In the genomic region with DNA sequence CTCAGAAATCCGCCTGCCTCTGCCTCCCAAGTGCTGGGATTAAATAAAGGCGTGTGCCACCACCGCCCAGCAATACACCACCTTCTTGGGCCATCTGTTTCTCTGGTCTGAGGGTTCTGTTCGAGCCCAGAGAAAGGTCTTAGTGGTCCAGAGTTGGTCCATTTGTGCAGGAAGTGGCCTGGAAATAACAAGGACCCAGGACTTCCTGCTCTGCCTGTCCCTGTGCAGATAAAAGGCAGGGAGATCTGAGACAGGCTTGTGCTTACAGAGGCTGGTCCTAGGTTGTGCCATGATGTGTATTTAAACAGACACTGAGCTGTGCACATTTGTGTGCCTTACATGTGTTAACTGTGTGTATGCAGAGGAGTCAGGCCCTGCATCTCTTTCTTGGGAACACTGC, we compare ENCODE assay signal across 27 mouse cellular contexts. TPM values are rescaled to one million over a fixed set of nuclear protein-coding genes. Genes with fewer than 3 reads are reported as not detected.
DNase-seq lines count a peak whose midpoint lies in the region.
"Had no signal": no experiment of that assay in that cellular context is flagged by ENCODE, and none has a peak within 500 bp of the region (broad histone marks: within the 10 kb centered on the region; RNA-seq: fewer than 3 reads in every experiment).

No protein-coding gene starts in this region.

- no peaks in the 10 kb centered on the region for H3K9me3 ChIP-seq in heart, embryonic 10.5 days
- no peaks in the 10 kb centered on the region for H3K9me3 ChIP-seq in embryonic facial prominence, embryonic 10.5 days
- H3K9me3 ChIP-seq in limb, embryonic 10.5 days (replicated peaks) = no peaks in the 10 kb centered on the region
- H3K9me3 ChIP-seq: forebrain, embryonic 12.5 days; G1E had no signal

- H3K4me1 ChIP-seq in heart, embryonic 10.5 days = peaks cover 60% of the 10 kb centered on the region
- H3K4me1 ChIP-seq in embryonic facial prominence, embryonic 10.5 days = peaks cover 63% of the 10 kb centered on the region
- H3K4me1 ChIP-seq in limb, embryonic 10.5 days = peaks cover 56% of the 10 kb centered on the region

- no peaks in the 10 kb centered on the region for H3K36me3 ChIP-seq in heart, embryonic 10.5 days
- no peaks in the 10 kb centered on the region for H3K36me3 ChIP-seq in embryonic facial prominence, embryonic 10.5 days (replicated peaks)
- H3K36me3 ChIP-seq in limb, embryonic 10.5 days = no peaks in the 10 kb centered on the region
- H3K36me3 ChIP-seq: forebrain, embryonic 12.5 days; G1E had no signal

- no peak for DNase-seq in heart, embryonic 10.5 days (ENCODE audit: low spot score)
- DNase-seq in heart, adult 18-20 months = no peak
- DNase-seq in 416B (ENCODE audit: low read depth) = peak; percentile 56
- DNase-seq in embryonic facial prominence, embryonic 10.5 days (ENCODE audit: low spot score) = no peak
- DNase-seq in limb, embryonic 10.5 days (ENCODE audit: low spot score) = no peak
- DNase-seq in left cerebral cortex, postnatal 25 days (ENCODE audit: low spot score in 2 of 2) = no peak
- DNase-seq in gastrocnemius, postnatal 10 days = no peak
- DNase-seq: adrenal gland, adult 8-10 months; adrenal gland, postnatal 14 days; adrenal gland, postnatal 36 days; B cell, adult 2 months; cerebellum, adult 11-12 months; cerebellum, adult 2 months; cerebellum, adult 9-10 months; cerebellum, postnatal 10 days; cerebellum, postnatal 25 days; forebrain, postnatal 0 days had no signal

- H3K27ac ChIP-seq in heart, embryonic 10.5 days = peak overlapping the region; percentile 52; the same call in 1 of the 2 replicates
- peak overlapping the region; percentile 36 for H3K27ac ChIP-seq in embryonic facial prominence, embryonic 10.5 days (replicated peaks)
- peak overlapping the region; percentile 38 for H3K27ac ChIP-seq in limb, embryonic 10.5 days
- H3K27ac ChIP-seq: forebrain, embryonic 12.5 days had no signal

- H3K27me3 ChIP-seq in heart, embryonic 10.5 days (ENCODE audit: insufficient read depth, poor library complexity, severe bottlenecking) = no peaks in the 10 kb centered on the region
- 0 out of 2 replicates have a peak, but pooled peaks cover 4% of the 10 kb centered on the region for H3K27me3 ChIP-seq in embryonic facial prominence, embryonic 10.5 days (replicated peaks; ENCODE audit: low read depth, poor library complexity, severe bottlenecking)
- no peaks in the 10 kb centered on the region for H3K27me3 ChIP-seq in limb, embryonic 10.5 days (ENCODE audit: low read depth, poor library complexity, severe bottlenecking)
- H3K27me3 ChIP-seq: CH12.LX, Patski had no signal

- no peak overlapping the region for H3K4me3 ChIP-seq in heart, embryonic 10.5 days
- H3K4me3 ChIP-seq in embryonic facial prominence, embryonic 10.5 days = no peak overlapping the region
- H3K4me3 ChIP-seq in limb, embryonic 10.5 days = no peak overlapping the region
- H3K4me3 ChIP-seq: forebrain, embryonic 12.5 days had no signal

- 73% methylated on average over 4 of the region's 4 CpGs for WGBS in heart, embryonic 10.5 days
- WGBS in embryonic facial prominence, embryonic 10.5 days = 81% methylated on average over 4 of the region's 4 CpGs
- 84% methylated on average over 4 of the region's 4 CpGs for WGBS in limb, embryonic 10.5 days

- intact Hi-C loops in left cerebral cortex, postnatal 25 days (cut with DNase I) = no loop called here

RNA-seq across cellular contexts. Expression of gene Prss38, which starts 13.3 kb away (rescaled TPM):
- polyA plus RNA-seq in heart, embryonic 10.5 days (2016; fragmentation: Nextera tagmentation; extraction: Ambion mirVana) = not detected in 2 replicates
- total RNA-seq in heart, adult 18-20 months (2021) = not detected
- not detected in 2 replicates for polyA plus RNA-seq in embryonic facial prominence, embryonic 10.5 days (2016; fragmentation: Nextera tagmentation; extraction: Ambion mirVana)
- not detected in 2 replicates for polyA plus RNA-seq in limb, embryonic 10.5 days (2016; fragmentation: Nextera tagmentation; extraction: Ambion mirVana)
- total RNA-seq in left cerebral cortex, postnatal 25 days (2021) = not detected
- total RNA-seq in gastrocnemius, postnatal 10 days (2021) = not detected
- total RNA-seq: adrenal gland, adult 18-20 months; adrenal gland, adult 8-10 months; adrenal gland, postnatal 14 days; adrenal gland, postnatal 36 days; CH12.LX; forebrain, postnatal 0 days had no signal
- polyA plus RNA-seq: activated CD4-positive, CD25-positive, alpha-beta regulatory T cell, adult 4 months; CD4-positive, CD25-positive, alpha-beta regulatory T cell, adult 4 months; cerebellum, adult 2 months; embryonic facial prominence, embryonic 11.5 days; embryonic facial prominence, embryonic 14.5 days; forebrain, embryonic 12.5 days; forebrain, embryonic 14.5 days; G1E; Patski had no signal
